Mouse (Mus musculus): ENCODE data around the gene Whamm. TPM values are rescaled to one million over a fixed set of nuclear protein-coding genes. Genes with fewer than 3 reads are reported as not detected.

Whamm gene
- polyA plus RNA-seq, 1 experiment from 2014 or later = 6.2 TPM

- Histone ChIP-seq H3K4me2 (no peak overlapping the region), H3K9ac (no peak overlapping the region), H3K4me3 (no peak overlapping the region), H3K27me3 (no peaks in the 10 kb centered on the region), H3K27ac (no peak overlapping the region), H3K36me3 (no peaks in the 10 kb centered on the region), H3K4me1 (replicated peaks) (peaks cover 11% of the 10 kb centered on the region; the same call in 1 of the 2 replicates), H3K9me3 (no peaks in the 10 kb centered on the region)
- ATAC-seq (ENCODE audit: low FRiP score) = no peak
- 41% methylated on average over 4 of the region's 4 CpGs for WGBS
Measured at GRCm38 (mm10) chr7:81553589-81553988, 17.5 kb upstream of the Whamm start.

GRCm38 (mm10) chr7:81554369-81554768, 16.7 kb upstream of the Whamm start:
- H3K36me3 ChIP-seq = no peaks in the 10 kb centered on the region
- H3K4me2 ChIP-seq = no peak overlapping the region
- no peak overlapping the region for H3K9ac ChIP-seq
- H3K27me3 ChIP-seq = no peaks in the 10 kb centered on the region
- ATAC-seq (ENCODE audit: low FRiP score) = no peak
- no peaks in the 10 kb centered on the region for H3K9me3 ChIP-seq
- peaks cover 11% of the 10 kb centered on the region; the same call in 1 of the 2 replicates for H3K4me1 ChIP-seq (replicated peaks)
- H3K27ac ChIP-seq = no peak overlapping the region
- WGBS = 92% methylated on average over 2 of the region's 2 CpGs
- H3K4me3 ChIP-seq = no peak overlapping the region

- WGBS = 85% methylated on average over 4 of the region's 4 CpGs
Measured at GRCm38 (mm10) chr7:81556839-81557238, 14.2 kb upstream of the Whamm start.

GRCm38 (mm10) chr7:81557252-81557984, 13.6 kb upstream of the Whamm start:
- no peak overlapping the region for H3K9ac ChIP-seq
- WGBS = 79% methylated on average over 7 of the region's 7 CpGs
- no peak for ATAC-seq (ENCODE audit: low FRiP score)

More at GRCm38 (mm10) chr7:81556839-81557238, 14.2 kb upstream of the Whamm start:
- Histone ChIP-seq H3K4me3 (no peak overlapping the region), H3K27ac (no peak overlapping the region), H3K36me3 (no peaks in the 10 kb centered on the region), H3K27me3 (no peaks in the 10 kb centered on the region), H3K9me3 (no peaks in the 10 kb centered on the region), H3K4me2 (no peak overlapping the region), H3K9ac (no peak overlapping the region), H3K4me1 (replicated peaks) (peaks cover 27% of the 10 kb centered on the region)
- ATAC-seq (ENCODE audit: low FRiP score) = no peak

GRCm38 (mm10) chr7:81557985-81558360, 13.1 kb upstream of the Whamm start:
- Histone ChIP-seq H3K4me2 (no peak overlapping the region), H3K27ac (no peak overlapping the region), H3K36me3 (no peaks in the 10 kb centered on the region), H3K9me3 (no peaks in the 10 kb centered on the region), H3K27me3 (no peaks in the 10 kb centered on the region), H3K4me3 (no peak overlapping the region), H3K9ac (no peak overlapping the region), H3K4me1 (replicated peaks) (peaks cover 27% of the 10 kb centered on the region)
- ATAC-seq (ENCODE audit: low FRiP score) = no peak
- WGBS = 69% methylated on average over 4 of the region's 4 CpGs

More at GRCm38 (mm10) chr7:81557252-81557984, 13.6 kb upstream of the Whamm start:
- no peaks in the 10 kb centered on the region for H3K9me3 ChIP-seq
- peaks cover 27% of the 10 kb centered on the region for H3K4me1 ChIP-seq (replicated peaks)
- no peak overlapping the region for H3K4me3 ChIP-seq
- H3K36me3 ChIP-seq = no peaks in the 10 kb centered on the region
- no peaks in the 10 kb centered on the region for H3K27me3 ChIP-seq
- no peak overlapping the region for H3K4me2 ChIP-seq
- H3K27ac ChIP-seq = no peak overlapping the region

GRCm38 (mm10) chr7:81559231-81559980, 11.7 kb upstream of the Whamm start:
- Histone ChIP-seq H3K4me1 (replicated peaks) (peaks cover 19% of the 10 kb centered on the region), H3K4me3 (no peak overlapping the region), H3K9me3 (no peaks in the 10 kb centered on the region), H3K9ac (no peak overlapping the region), H3K36me3 (no peaks in the 10 kb centered on the region), H3K27me3 (no peaks in the 10 kb centered on the region), H3K27ac (no peak overlapping the region), H3K4me2 (no peak overlapping the region)
- no peak for ATAC-seq (ENCODE audit: low FRiP score)
- 86% methylated on average over 14 of the region's 14 CpGs for WGBS

GRCm38 (mm10) chr7:81560101-81561049, 10.7 kb upstream of the Whamm start:
- no peak overlapping the region for H3K4me3 ChIP-seq
- H3K4me1 ChIP-seq (replicated peaks) = peaks cover 21% of the 10 kb centered on the region
- no peak overlapping the region for H3K9ac ChIP-seq
- H3K27me3 ChIP-seq = no peaks in the 10 kb centered on the region
- no peaks in the 10 kb centered on the region for H3K9me3 ChIP-seq
- WGBS = 59% methylated on average over 8 of the region's 8 CpGs
- 0 out of 2 replicates have a peak, but pooled peaks have one; percentile 21 for ATAC-seq (ENCODE audit: low FRiP score)
- peak overlapping the region; percentile 23 for H3K27ac ChIP-seq
- no peak overlapping the region for H3K4me2 ChIP-seq
- H3K36me3 ChIP-seq = no peaks in the 10 kb centered on the region

- peaks cover 25% of the 10 kb centered on the region for H3K4me1 ChIP-seq (replicated peaks)
- H3K27me3 ChIP-seq = no peaks in the 10 kb centered on the region
- H3K36me3 ChIP-seq = no peaks in the 10 kb centered on the region
- H3K4me2 ChIP-seq = no peak overlapping the region
- no peak overlapping the region for H3K9ac ChIP-seq
- ATAC-seq (ENCODE audit: low FRiP score) = no peak
- no peak overlapping the region for H3K4me3 ChIP-seq
- no peaks in the 10 kb centered on the region for H3K9me3 ChIP-seq
- 68% methylated on average over 5 of the region's 5 CpGs for WGBS
- H3K27ac ChIP-seq = peak overlapping the region; percentile 14
Measured at GRCm38 (mm10) chr7:81561211-81561610, 9.9 kb upstream of the Whamm start.

- no peak overlapping the region for H3K9ac ChIP-seq
- ATAC-seq (ENCODE audit: low FRiP score) = no peak
- no peaks in the 10 kb centered on the region for H3K36me3 ChIP-seq
- H3K4me2 ChIP-seq = no peak overlapping the region
- WGBS = 83% methylated on average over 4 of the region's 4 CpGs
- H3K4me3 ChIP-seq = no peak overlapping the region
- peaks cover 22% of the 10 kb centered on the region for H3K4me1 ChIP-seq (replicated peaks)
- H3K27me3 ChIP-seq = no peaks in the 10 kb centered on the region
- H3K9me3 ChIP-seq = no peaks in the 10 kb centered on the region
- no peak overlapping the region for H3K27ac ChIP-seq
Measured at GRCm38 (mm10) chr7:81563506-81564015, 7.5 kb upstream of the Whamm start.

- Histone ChIP-seq H3K27me3 (no peaks in the 10 kb centered on the region), H3K4me2 (no peak overlapping the region), H3K36me3 (no peaks in the 10 kb centered on the region), H3K4me1 (replicated peaks) (peaks cover 20% of the 10 kb centered on the region), H3K9ac (no peak overlapping the region), H3K4me3 (no peak overlapping the region), H3K27ac (peak overlapping the region; percentile 62; the same call in 1 of the 2 replicates), H3K9me3 (no peaks in the 10 kb centered on the region)
- ATAC-seq (ENCODE audit: low FRiP score) = no peak
- 80% methylated on average over 7 of the region's 7 CpGs for WGBS
Measured at GRCm38 (mm10) chr7:81564766-81565165, 6.3 kb upstream of the Whamm start.

GRCm38 (mm10) chr7:81565381-81566055, 5.5 kb upstream of the Whamm start:
- Histone ChIP-seq H3K4me3 (no peak overlapping the region), H3K9me3 (no peaks in the 10 kb centered on the region), H3K27ac (peak overlapping the region; percentile 62), H3K4me2 (no peak overlapping the region), H3K36me3 (no peaks in the 10 kb centered on the region), H3K9ac (peak overlapping the region; percentile 29; the same call in 1 of the 2 replicates), H3K4me1 (replicated peaks) (peaks cover 12% of the 10 kb centered on the region), H3K27me3 (no peaks in the 10 kb centered on the region)
- 54% methylated on average over 7 of the region's 7 CpGs for WGBS
- ATAC-seq (ENCODE audit: low FRiP score) = peak; percentile 44; the same call in 1 of the 2 replicates
